Mouse (Mus musculus) G1E (cell line): ENCODE results near the gene Cog8. TPM values are rescaled to one million over a fixed set of nuclear protein-coding genes. Genes with fewer than 3 reads are reported as not detected.

Source experiments
- ATAC-seq: 2 replicates; pipeline ENCODE4 v1.8.0; 2016; ENCODE audit warnings: mild to moderate bottlenecking; ENCODE audit not compliant: insufficient number of reproducible peaks, poor library complexity, low FRiP score, severe bottlenecking; ENCODE audit errors: extremely low read depth
- DNase-seq: peaks from one replicate; pipeline ENCODE4 v3.0.0; 2012; ENCODE audit warnings: low spot score
- H3K27me3 ChIP-seq: 2 replicates; pipeline ENCODE4 v1.6.1; 2012; ENCODE audit warnings: mild to moderate bottlenecking, low read length, inconsistent platforms; ENCODE audit not compliant: insufficient read depth
- H3K36me3 ChIP-seq: replicated peaks from 2 replicates; pipeline ENCODE3; 2012; ENCODE audit warnings: mild to moderate bottlenecking, inconsistent platforms
- H3K4me1 ChIP-seq: 2 replicates; pipeline ENCODE4 v1.6.1; 2012; ENCODE audit warnings: low read depth, low read length, inconsistent platforms, mixed read lengths; ENCODE audit not compliant: insufficient read depth
- H3K4me3 ChIP-seq: 2 replicates; pipeline ENCODE4 v1.5.1; 2012; ENCODE audit warnings: low read depth, mild to moderate bottlenecking, inconsistent platforms, low read length, moderate library complexity, mixed read lengths
- H3K9me3 ChIP-seq: replicated peaks from 2 replicates; pipeline ENCODE4 v1.6.1; 2012; ENCODE audit warnings: inconsistent platforms
- CTCF ChIP-seq: IDR thresholded peaks from 2 replicates; pipeline ENCODE4 v1.5.1; 2012; ENCODE audit warnings: low read depth, low read length, inconsistent platforms, mixed read lengths
- GATA1 ChIP-seq: IDR thresholded peaks from 2 replicates; pipeline ENCODE4 v1.6.1; 2012; ENCODE audit warnings: borderline replicate concordance, low read length, inconsistent platforms, mixed read lengths
- GATA2 ChIP-seq: IDR thresholded peaks from 2 replicates; pipeline ENCODE4 v1.6.1; 2012; ENCODE audit warnings: low read depth, low read length, inconsistent platforms, borderline replicate concordance
- POLR2AphosphoS5 ChIP-seq: IDR thresholded peaks from 2 replicates; pipeline ENCODE4 v1.6.1; 2012; ENCODE audit warnings: low read depth, low read length, inconsistent platforms; ENCODE audit not compliant: insufficient replicate concordance
- TAL1 ChIP-seq: conservative IDR thresholded peaks from 2 replicates; pipeline ENCODE4 v1.6.1; 2012; ENCODE audit warnings: low read depth, low read length, inconsistent platforms, mixed read lengths
- polyA plus RNA-seq: library from polyadenylated mRNA; stranded (reverse); fragments of >175 nt; gene quantifications from 2 replicates; pipeline ENCODE4 v1.2.3, GENCODE M21; 2012
- total RNA-seq, 2 experiments: library from RNA; stranded (forward) in 1 of 2; stranded (reverse) in 1 of 2; fragments of 200-1000 nt in 1 of 2; fragments of >200 nt in 1 of 2; fragmentation: Nextera tagmentation in 1 of 2; gene quantifications; 2 replicates each; pipeline ENCODE4 v1.2.3; 2014 to 2017

Gene Cog8
- total and polyA plus RNA-seq, 3 experiments = 24.6 to 49.9 (median 29.4) TPM

- Histone ChIP-seq H3K9me3 (no peaks in the 10 kb centered on the region), H3K36me3 (peaks cover 88% of the 10 kb centered on the region), H3K4me3 (no peak overlapping the region), H3K27me3 (no peaks in the 10 kb centered on the region), H3K4me1 (peaks cover 22% of the 10 kb centered on the region)
- DNase-seq = no peak
- TF ChIP-seq GATA2 = no peak
- TF ChIP-seq GATA1 = no peak
- no peak for TF ChIP-seq TAL1
- no peak for TF ChIP-seq CTCF
- no peak for TF ChIP-seq POLR2AphosphoS5
- ATAC-seq = no peak
These were observed 34.0 kb upstream of the Cog8 start for GRCm38 (mm10) chr8:107090531-107090930.

GRCm38 (mm10) chr8:107088526-107089063, 32.1 kb upstream of the Cog8 start:
- DNase-seq (no peak), ATAC-seq (no peak)
- Histone ChIP-seq H3K27me3 (no peaks in the 10 kb centered on the region), H3K9me3 (no peaks in the 10 kb centered on the region), H3K4me1 (peaks cover 6% of the 10 kb centered on the region), H3K4me3 (no peak overlapping the region), H3K36me3 (peaks cover 85% of the 10 kb centered on the region)
- TF ChIP-seq CTCF = no peak
- TF ChIP-seq POLR2AphosphoS5 = no peak
- TF ChIP-seq GATA2 = no peak
- TF ChIP-seq GATA1 = no peak
- no peak for TF ChIP-seq TAL1

DNA sequence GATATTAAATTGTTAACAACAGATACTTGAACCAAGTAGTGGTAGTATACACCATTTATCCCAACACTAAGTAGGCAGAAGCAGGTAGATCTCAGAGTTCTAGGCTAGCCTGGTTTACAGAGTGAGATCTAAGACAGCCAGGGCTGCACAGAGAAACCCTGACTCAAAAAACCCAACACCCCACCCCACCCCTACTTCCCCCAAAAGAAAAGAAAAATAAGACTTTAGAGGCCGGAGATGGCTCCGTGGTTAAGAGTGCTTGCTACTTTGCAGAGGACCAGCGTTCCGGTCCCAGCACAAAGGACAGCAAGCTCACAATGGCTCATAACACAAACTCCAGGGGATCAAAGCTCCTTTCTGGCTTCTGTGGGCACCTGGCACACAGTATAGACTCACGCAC, 29.5 kb upstream of the Cog8 start:
- ATAC-seq (no peak), DNase-seq (no peak)
- H3K4me3 ChIP-seq = no peak overlapping the region
- H3K9me3 ChIP-seq = no peaks in the 10 kb centered on the region
- TF ChIP-seq CTCF (no peak), POLR2AphosphoS5 (no peak), GATA1 (no peak), TAL1 (no peak), GATA2 (no peak)
- H3K4me1 ChIP-seq = no peaks in the 10 kb centered on the region
- peaks cover 87% of the 10 kb centered on the region for H3K36me3 ChIP-seq
- no peaks in the 10 kb centered on the region for H3K27me3 ChIP-seq

GRCm38 (mm10) chr8:107085358-107085757, 28.9 kb upstream of the Cog8 start:
- ATAC-seq (no peak), DNase-seq (no peak)
- Histone ChIP-seq H3K4me1 (no peaks in the 10 kb centered on the region), H3K4me3 (no peak overlapping the region), H3K9me3 (no peaks in the 10 kb centered on the region), H3K27me3 (no peaks in the 10 kb centered on the region), H3K36me3 (peaks cover 87% of the 10 kb centered on the region)
- no peak for TF ChIP-seq GATA2
- TF ChIP-seq CTCF = 0 out of 2 replicates have a peak, but pooled peaks have one; percentile 9
- TF ChIP-seq TAL1 = no peak
- no peak for TF ChIP-seq POLR2AphosphoS5
- no peak for TF ChIP-seq GATA1

GRCm38 (mm10) chr8:107076239-107076888, 19.9 kb upstream of the Cog8 start:
- no peak overlapping the region for H3K4me3 ChIP-seq
- ATAC-seq = no peak
- peaks cover 98% of the 10 kb centered on the region for H3K36me3 ChIP-seq
- no peaks in the 10 kb centered on the region for H3K9me3 ChIP-seq
- no peaks in the 10 kb centered on the region for H3K27me3 ChIP-seq
- no peak for DNase-seq
- peaks cover 4% of the 10 kb centered on the region for H3K4me1 ChIP-seq
- TF ChIP-seq GATA2 = no peak
- TF ChIP-seq TAL1 = no peak
- TF ChIP-seq POLR2AphosphoS5 = no peak
- no peak for TF ChIP-seq CTCF
- TF ChIP-seq GATA1 = no peak

DNA sequence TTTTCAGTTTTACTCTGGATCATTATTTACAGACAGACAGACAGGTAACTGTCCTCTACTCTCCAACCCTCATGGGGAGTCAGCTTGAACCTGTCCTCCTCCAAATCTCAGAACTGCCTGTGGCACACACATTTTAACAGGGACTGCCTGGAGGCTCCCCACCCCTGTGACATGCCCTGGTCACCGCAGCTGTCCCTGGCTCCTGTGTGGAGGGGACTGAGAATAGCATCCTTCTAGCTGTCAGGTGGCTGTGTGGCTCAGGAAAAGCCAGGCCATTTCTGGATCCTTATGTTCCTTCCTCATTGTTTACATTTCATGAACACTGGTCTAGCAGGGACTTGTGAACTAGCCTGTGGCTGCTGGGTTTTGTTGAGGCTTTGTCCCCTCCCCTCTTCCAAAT, 17.6 kb upstream of the Cog8 start:
- no peak overlapping the region for H3K4me3 ChIP-seq
- DNase-seq = no peak
- no peaks in the 10 kb centered on the region for H3K9me3 ChIP-seq
- TF ChIP-seq TAL1 (no peak), POLR2AphosphoS5 (no peak), CTCF (no peak)
- ATAC-seq = no peak
- peaks cover 11% of the 10 kb centered on the region for H3K4me1 ChIP-seq
- peaks cover 98% of the 10 kb centered on the region for H3K36me3 ChIP-seq
- H3K27me3 ChIP-seq = no peaks in the 10 kb centered on the region

DNA sequence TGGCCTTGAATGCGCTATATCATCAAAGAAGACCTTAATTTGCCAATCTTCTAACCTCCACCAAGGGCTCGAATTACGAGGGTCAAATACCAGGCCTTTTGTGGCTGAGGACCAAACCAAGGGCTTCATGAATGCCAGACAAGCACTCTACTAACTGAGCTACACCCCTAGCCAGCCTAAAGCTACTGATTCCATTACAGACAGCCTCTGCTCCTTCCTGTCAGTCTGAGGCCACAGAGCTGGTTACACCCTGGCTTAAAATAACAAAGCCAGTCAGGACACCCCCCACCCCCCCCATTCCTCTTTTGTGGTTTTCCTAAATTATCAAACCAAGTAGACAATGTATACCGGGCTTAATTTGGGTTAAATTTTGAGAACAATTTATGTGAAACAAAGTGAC, 17.2 kb upstream of the Cog8 start:
- H3K9me3 ChIP-seq = no peaks in the 10 kb centered on the region
- no peak for ATAC-seq
- DNase-seq = no peak
- no peak overlapping the region for H3K4me3 ChIP-seq
- H3K4me1 ChIP-seq = peaks cover 11% of the 10 kb centered on the region
- H3K36me3 ChIP-seq = peaks cover 98% of the 10 kb centered on the region
- no peak for TF ChIP-seq GATA1
- no peak for TF ChIP-seq CTCF
- TF ChIP-seq POLR2AphosphoS5 = no peak
- TF ChIP-seq TAL1 = no peak
- no peak for TF ChIP-seq GATA2
- H3K27me3 ChIP-seq = no peaks in the 10 kb centered on the region
